Mouse (Mus musculus) thymus, postnatal 14 days (tissue): ENCODE data around the gene Axl.

Experiments
- DNase-seq: peaks from one replicate; pipeline ENCODE4 v3.0.0; 2021

Gene Axl

DNA sequence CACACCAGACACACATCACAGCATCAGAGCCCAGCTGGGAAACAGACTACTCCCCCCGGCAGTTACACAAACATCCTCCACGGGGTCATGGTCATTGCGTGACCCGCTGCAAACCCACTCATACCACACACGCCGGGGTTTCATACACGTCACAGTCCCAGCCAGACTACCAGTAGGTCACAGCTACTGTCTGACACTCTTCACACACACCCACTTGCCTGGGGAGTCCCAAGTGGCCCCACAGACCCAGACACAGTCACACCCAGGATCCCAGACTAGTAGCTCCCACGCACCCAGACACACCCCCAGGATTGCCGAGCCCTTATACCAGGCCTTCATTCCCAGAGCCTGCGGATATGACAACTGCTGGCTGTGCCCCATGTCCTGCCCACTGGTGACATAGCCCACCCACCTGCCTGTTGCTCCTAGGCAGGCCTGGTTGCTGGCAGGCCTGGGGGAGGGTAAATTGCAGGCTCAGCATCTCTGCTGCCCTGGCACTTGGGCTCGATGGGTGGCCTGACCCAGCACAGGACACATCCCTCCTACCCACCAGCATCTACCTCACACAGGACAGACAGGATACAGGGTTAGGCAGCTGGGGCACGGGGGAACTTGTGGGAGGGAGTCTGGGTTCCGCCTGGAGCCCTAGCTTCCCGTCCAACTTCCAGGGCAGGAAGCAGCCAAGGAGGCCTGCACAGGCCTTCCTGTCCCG is 80.8 kb downstream of the Axl start:
- DNase-seq: no peak
